Mouse (Mus musculus): ENCODE results near the gene Tpst2.

- no peak for TF ChIP-seq POLR2AphosphoS5 (IDR thresholded peaks at IDR 0.05; ENCODE audit: insufficient replicate concordance, low read depth, low read length)
- no peak for TF ChIP-seq CTCF (IDR thresholded peaks at IDR 0.05; ENCODE audit: low read depth, low read length)
- TF ChIP-seq GATA2 (IDR thresholded peaks at IDR 0.05; ENCODE audit: borderline replicate concordance, low read depth, low read length), result no peak
- TF ChIP-seq GATA1 (IDR thresholded peaks at IDR 0.05; ENCODE audit: borderline replicate concordance, low read length), result no peak
- TF ChIP-seq TAL1 (conservative IDR thresholded peaks at IDR 0.05; ENCODE audit: low read depth, low read length), result no peak
Observed at GRCm38 (mm10) chr5:112301694-112302093, 25.2 kb downstream of the Tpst2 start.

Measured in G1E (cell line).